Mouse (Mus musculus) midbrain, embryonic 10.5 days (tissue): ENCODE data around the gene Cyp2t4. TPM values are rescaled to one million over a fixed set of nuclear protein-coding genes. Genes with fewer than 3 reads are reported as not detected.

Experiments
- DNase-seq: peaks from one replicate; pipeline ENCODE4 v3.0.0-alpha.2; 2017; ENCODE audit warnings: low spot score
- H3K27ac ChIP-seq: fragments of 300-500 bp; sonication (generic); replicated peaks from 2 replicates; pipeline ENCODE4 v1.5.1; 2016; ENCODE audit warnings: mild to moderate bottlenecking
- H3K27me3 ChIP-seq: fragments of 300-500 bp; sonication (generic); 2 replicates; pipeline ENCODE4 v1.6.1; 2016; ENCODE audit warnings: low read depth, mild to moderate bottlenecking; ENCODE audit not compliant: poor library complexity, severe bottlenecking
- H3K36me3 ChIP-seq: fragments of 300-500 bp; sonication (generic); 2 replicates; pipeline ENCODE4 v1.6.1; 2016; ENCODE audit warnings: mild to moderate bottlenecking, moderate library complexity
- H3K4me1 ChIP-seq: fragments of 300-500 bp; sonication (generic); 2 replicates; pipeline ENCODE4 v1.6.1; 2016
- H3K4me3 ChIP-seq: fragments of 300-500 bp; sonication (generic); 2 replicates; pipeline ENCODE4 v1.5.1; 2016; ENCODE audit warnings: mild to moderate bottlenecking, moderate library complexity
- H3K9me3 ChIP-seq: fragments of 300-500 bp; sonication (generic); replicated peaks from 2 replicates; pipeline ENCODE4 v1.6.1; 2016; ENCODE audit warnings: mild to moderate bottlenecking
- WGBS: fragments of 180-500 bp; shearing (Covaris S2); methylation state at CpG from one replicate; pipeline ENCODE4 v1.1.7; 2016; 5-methylcytosine and 5-hydroxymethylcytosine counted together
- polyA plus RNA-seq: library from polyadenylated mRNA; unstranded; fragments of >200 nt; fragmentation: Nextera tagmentation; extraction: Ambion mirVana; gene quantifications from 2 replicates; pipeline ENCODE4 v1.2.1, GENCODE M21; 2016

Gene Cyp2t4
- polyA plus RNA-seq, 1 experiment from 2014 or later: 0.12 TPM

- WGBS: 87% methylated on average over 22 of the region's 22 CpGs
- Histone ChIP-seq H3K4me1 (no peaks in the 10 kb centered on the region), H3K27ac (no peak overlapping the region), H3K36me3 (no peaks in the 10 kb centered on the region), H3K27me3 (no peaks in the 10 kb centered on the region), H3K9me3 (peaks cover 11% of the 10 kb centered on the region), H3K4me3 (no peak overlapping the region)
- DNase-seq: no peak
Observed at GRCm38 (mm10) chr7:27130521-27131370, 22.8 kb upstream of the Cyp2t4 start.

- no peaks in the 10 kb centered on the region for H3K27me3 ChIP-seq
- WGBS: 61% methylated on average over 2 of the region's 2 CpGs
Observed at GRCm38 (mm10) chr7:27131387-27131786, 22.1 kb upstream of the Cyp2t4 start.

GRCm38 (mm10) chr7:27132588-27132987 lies 20.9 kb upstream of the Cyp2t4 start:
- H3K4me1 ChIP-seq: no peaks in the 10 kb centered on the region
- WGBS: 18% methylated on average over 10 of the region's 10 CpGs
- no peak overlapping the region for H3K27ac ChIP-seq
- peak; percentile 53 for DNase-seq
- H3K4me3 ChIP-seq: no peak overlapping the region
- H3K27me3 ChIP-seq: no peaks in the 10 kb centered on the region
- peaks cover 11% of the 10 kb centered on the region for H3K9me3 ChIP-seq
- H3K36me3 ChIP-seq: no peaks in the 10 kb centered on the region

More at GRCm38 (mm10) chr7:27131387-27131786, 22.1 kb upstream of the Cyp2t4 start:
- H3K9me3 ChIP-seq: peaks cover 11% of the 10 kb centered on the region
- H3K4me1 ChIP-seq: no peaks in the 10 kb centered on the region
- no peaks in the 10 kb centered on the region for H3K36me3 ChIP-seq
- no peak for DNase-seq
- no peak overlapping the region for H3K4me3 ChIP-seq
- H3K27ac ChIP-seq: no peak overlapping the region

GRCm38 (mm10) chr7:27133156-27133555 lies 20.4 kb upstream of the Cyp2t4 start:
- Histone ChIP-seq H3K4me1 (no peaks in the 10 kb centered on the region), H3K27ac (no peak overlapping the region), H3K4me3 (no peak overlapping the region), H3K36me3 (no peaks in the 10 kb centered on the region), H3K9me3 (peaks cover 11% of the 10 kb centered on the region), H3K27me3 (no peaks in the 10 kb centered on the region)
- 82% methylated on average over 12 of the region's 12 CpGs for WGBS
- DNase-seq: no peak

GRCm38 (mm10) chr7:27133757-27134156 lies 19.8 kb upstream of the Cyp2t4 start:
- Histone ChIP-seq H3K4me1 (no peaks in the 10 kb centered on the region), H3K27me3 (no peaks in the 10 kb centered on the region), H3K4me3 (no peak overlapping the region), H3K36me3 (no peaks in the 10 kb centered on the region), H3K9me3 (peaks cover 11% of the 10 kb centered on the region), H3K27ac (no peak overlapping the region)
- DNase-seq: no peak
- 84% methylated on average over 4 of the region's 4 CpGs for WGBS

DNA sequence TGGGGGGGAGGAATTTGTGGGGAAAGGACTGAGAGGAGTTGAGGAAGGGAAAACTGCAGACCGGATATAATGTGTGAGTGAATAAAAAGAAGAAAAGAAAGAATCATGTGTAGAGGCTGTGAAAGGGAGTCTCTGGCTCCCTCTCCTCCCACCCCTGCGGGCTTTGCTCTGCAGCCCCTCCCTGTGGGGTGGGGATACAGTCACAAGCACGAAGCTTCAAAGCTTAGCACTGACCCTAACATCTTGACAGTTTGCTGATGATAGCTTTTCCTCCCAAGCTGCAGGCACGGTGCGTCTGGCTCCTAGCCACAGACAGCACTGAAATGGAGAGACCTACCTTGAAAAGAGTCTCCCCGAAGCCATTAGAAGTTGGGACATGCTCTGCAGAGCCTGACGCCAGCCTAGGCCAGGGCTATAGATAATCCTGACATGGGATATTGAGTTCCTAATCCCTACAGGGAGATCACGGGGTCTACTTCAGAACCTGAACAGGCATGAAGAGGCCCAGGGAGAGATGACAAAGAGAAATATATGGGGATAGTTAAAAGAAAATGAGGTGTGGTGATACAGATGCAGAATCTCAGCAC lies 17.0 kb upstream of the Cyp2t4 start:
- Histone ChIP-seq H3K4me3 (no peak overlapping the region), H3K4me1 (no peaks in the 10 kb centered on the region), H3K27me3 (no peaks in the 10 kb centered on the region), H3K9me3 (peaks cover 8% of the 10 kb centered on the region; the same call in 1 of the 2 replicates), H3K36me3 (no peaks in the 10 kb centered on the region), H3K27ac (no peak overlapping the region)
- 73% methylated on average over 8 of the region's 8 CpGs for WGBS
- no peak for DNase-seq

DNA sequence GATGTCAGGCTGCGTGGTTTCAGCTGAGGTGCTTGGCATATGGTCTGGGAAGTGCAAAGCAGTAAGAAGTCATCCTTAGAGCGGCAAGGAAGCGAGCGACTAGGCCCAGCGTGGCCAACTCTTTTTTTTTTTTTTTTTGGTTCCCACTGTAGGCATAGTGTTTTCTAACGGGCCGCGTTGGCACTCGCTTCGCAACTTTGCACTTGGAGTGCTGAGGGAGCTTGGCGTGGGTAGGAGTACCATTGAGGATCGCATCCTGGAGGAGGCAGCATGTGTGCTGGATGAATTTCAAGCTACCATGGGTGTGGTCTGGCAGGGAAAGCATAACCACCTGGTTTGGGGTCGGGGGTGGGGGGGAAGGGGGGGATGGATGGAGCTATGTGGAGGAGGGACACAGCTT lies 2.5 kb downstream of the Cyp2t4 start:
- DNase-seq: no peak
- peaks cover 34% of the 10 kb centered on the region for H3K36me3 ChIP-seq
- 84% methylated on average over 13 of the region's 13 CpGs for WGBS
- no peak overlapping the region for H3K27ac ChIP-seq
- H3K27me3 ChIP-seq: no peaks in the 10 kb centered on the region
- no peaks in the 10 kb centered on the region for H3K9me3 ChIP-seq
- peaks cover 12% of the 10 kb centered on the region for H3K4me1 ChIP-seq
- H3K4me3 ChIP-seq: no peak overlapping the region

DNA sequence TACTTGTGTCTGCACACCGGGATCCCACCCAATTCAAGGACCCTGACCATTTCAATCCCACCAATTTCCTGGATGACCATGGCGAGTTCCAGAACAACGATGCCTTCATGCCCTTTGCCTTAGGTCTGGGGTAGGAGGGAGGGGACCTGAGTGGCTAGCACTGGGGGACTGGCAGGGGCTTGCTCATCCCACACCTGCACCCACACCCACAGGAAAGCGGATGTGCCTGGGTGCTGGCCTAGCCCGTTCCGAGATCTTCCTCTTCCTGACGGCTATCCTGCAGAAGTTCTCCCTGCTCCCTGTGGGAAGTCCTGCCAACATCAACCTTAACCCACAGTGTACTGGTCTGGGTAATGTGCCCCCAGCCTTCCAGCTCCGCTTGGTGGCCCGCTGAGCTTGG lies 4.7 kb downstream of the Cyp2t4 start:
- Histone ChIP-seq H3K4me1 (peaks cover 32% of the 10 kb centered on the region), H3K4me3 (no peak overlapping the region), H3K27ac (no peak overlapping the region), H3K9me3 (no peaks in the 10 kb centered on the region), H3K36me3 (peaks cover 55% of the 10 kb centered on the region), H3K27me3 (no peaks in the 10 kb centered on the region)
- WGBS: 94% methylated on average over 9 of the region's 9 CpGs
- no peak for DNase-seq

DNA sequence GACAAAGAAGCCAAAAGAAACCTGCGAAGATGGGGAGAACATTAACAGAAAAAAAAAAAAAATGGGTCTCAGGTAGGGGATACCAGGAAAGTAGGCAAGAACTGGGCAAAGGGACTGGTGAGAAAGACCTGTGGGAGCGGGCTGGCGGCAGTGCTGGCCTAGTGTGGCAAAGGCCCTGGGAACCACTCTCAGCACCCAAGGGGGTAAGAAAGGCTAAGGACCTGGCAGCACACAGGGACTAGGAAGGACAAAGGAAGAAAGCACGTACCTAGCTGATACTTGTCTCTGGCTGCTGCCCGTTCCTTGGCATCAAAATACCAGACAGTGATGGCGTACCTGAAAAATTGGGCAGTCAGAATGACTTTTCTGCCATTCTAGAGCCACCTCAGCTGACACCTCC lies 5.7 kb downstream of the Cyp2t4 start:
- no peaks in the 10 kb centered on the region for H3K27me3 ChIP-seq
- peaks cover 65% of the 10 kb centered on the region for H3K36me3 ChIP-seq
- DNase-seq: no peak
- peaks cover 43% of the 10 kb centered on the region for H3K4me1 ChIP-seq
- H3K4me3 ChIP-seq: no peak overlapping the region
- no peak overlapping the region for H3K27ac ChIP-seq
- H3K9me3 ChIP-seq: no peaks in the 10 kb centered on the region
- 93% methylated on average over 6 of the region's 6 CpGs for WGBS

DNA sequence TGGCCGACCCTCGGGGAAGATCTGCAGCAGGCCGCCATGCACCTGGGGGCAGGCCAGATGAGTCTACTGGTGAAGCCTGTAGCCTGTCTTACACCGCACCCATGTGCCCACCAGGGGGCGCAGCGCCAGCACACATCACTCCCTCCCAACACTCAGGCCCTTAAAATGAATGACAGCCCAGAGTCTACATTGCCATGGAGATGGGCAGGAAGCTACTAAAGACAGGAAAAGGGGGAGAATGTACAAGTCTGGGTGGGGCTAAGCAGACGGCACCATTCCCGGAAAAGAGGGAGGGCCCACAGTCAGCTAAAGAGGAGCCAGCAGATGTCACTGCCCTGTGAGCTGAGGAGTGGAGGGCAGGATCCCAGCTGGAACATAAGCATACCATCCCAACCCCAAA lies 6.4 kb downstream of the Cyp2t4 start:
- 23% methylated on average over 8 of the region's 8 CpGs for WGBS
- DNase-seq: peak; percentile 82
- 0 out of 2 replicates have a peak overlapping the region, but pooled peaks have one; percentile 17 for H3K27ac ChIP-seq
- peak overlapping the region; percentile 2; the same call in 1 of the 2 replicates for H3K4me3 ChIP-seq
- peaks cover 49% of the 10 kb centered on the region for H3K4me1 ChIP-seq
- peaks cover 71% of the 10 kb centered on the region for H3K36me3 ChIP-seq
- no peaks in the 10 kb centered on the region for H3K27me3 ChIP-seq
- H3K9me3 ChIP-seq: no peaks in the 10 kb centered on the region

GRCm38 (mm10) chr7:27160921-27161320 lies 7.4 kb downstream of the Cyp2t4 start:
- no peak for DNase-seq
- H3K9me3 ChIP-seq: no peaks in the 10 kb centered on the region
- no peak overlapping the region for H3K4me3 ChIP-seq
- WGBS: 87% methylated on average over 3 of the region's 3 CpGs
- H3K27ac ChIP-seq: 0 out of 2 replicates have a peak overlapping the region, but pooled peaks have one; percentile 17
- H3K4me1 ChIP-seq: peaks cover 59% of the 10 kb centered on the region
- H3K27me3 ChIP-seq: no peaks in the 10 kb centered on the region
- peaks cover 78% of the 10 kb centered on the region for H3K36me3 ChIP-seq

DNA sequence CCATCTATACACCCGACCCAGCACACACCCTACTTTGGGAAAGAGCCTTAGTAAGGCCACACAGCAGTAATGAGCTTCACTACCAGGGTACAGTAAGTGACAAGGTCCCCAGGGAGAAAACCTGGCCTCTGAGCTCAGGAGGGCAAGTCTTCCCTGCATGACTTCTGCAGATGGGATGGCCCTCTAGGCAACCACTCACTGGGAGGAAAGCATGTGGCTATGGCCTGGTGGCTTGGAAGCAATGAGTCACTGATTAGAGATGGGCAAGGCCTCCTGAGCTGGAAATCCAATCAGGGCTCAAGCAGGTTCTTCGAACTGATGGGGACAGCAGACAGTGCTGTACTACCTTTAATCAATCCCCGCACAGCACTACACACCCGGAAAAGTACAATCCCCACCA lies 8.2 kb downstream of the Cyp2t4 start:
- Histone ChIP-seq H3K4me3 (no peak overlapping the region), H3K36me3 (peaks cover 78% of the 10 kb centered on the region), H3K27ac (no peak overlapping the region), H3K9me3 (no peaks in the 10 kb centered on the region), H3K27me3 (no peaks in the 10 kb centered on the region), H3K4me1 (peaks cover 59% of the 10 kb centered on the region)
- DNase-seq: no peak
- WGBS: 89% methylated on average over 4 of the region's 4 CpGs
